Mouse (Mus musculus) intestine, embryonic 15.5 days (tissue): ENCODE data around the gene Nrip1. TPM values are rescaled to one million over a fixed set of nuclear protein-coding genes. Genes with fewer than 3 reads are reported as not detected.
A peak's percentile ranks its signal among the peaks of the same experiment; 100 is the strongest.

Experiments used
- ATAC-seq: fragments of 200-750 bp; cut with Nextera tagmentation; 2 replicates; pipeline ENCODE4 v1.8.0; 2017; ENCODE audit warnings: moderate TSS enrichment, moderate library complexity
- H3K27ac ChIP-seq: fragments of 300-500 bp; sonication (generic); 2 replicates; pipeline ENCODE4 v1.5.1; 2015; ENCODE audit warnings: mild to moderate bottlenecking, inconsistent platforms
- H3K27me3 ChIP-seq: fragments of 300-500 bp; sonication (generic); replicated peaks from 2 replicates; pipeline ENCODE4 v1.6.1; 2015; ENCODE audit warnings: inconsistent platforms
- H3K36me3 ChIP-seq: fragments of 300-500 bp; sonication (generic); 2 replicates; pipeline ENCODE4 v1.6.1; 2015; ENCODE audit warnings: inconsistent platforms
- H3K4me1 ChIP-seq: fragments of 300-500 bp; sonication (generic); replicated peaks from 2 replicates; pipeline ENCODE4 v1.6.1; 2015; ENCODE audit warnings: inconsistent platforms
- H3K4me2 ChIP-seq: fragments of 300-500 bp; sonication (generic); replicated peaks from 2 replicates; pipeline ENCODE4 v1.6.1; 2015; ENCODE audit warnings: mild to moderate bottlenecking, inconsistent platforms
- H3K4me3 ChIP-seq: fragments of 300-500 bp; sonication (generic); replicated peaks from 2 replicates; pipeline ENCODE4 v1.5.1; 2015; ENCODE audit warnings: inconsistent platforms
- H3K9ac ChIP-seq: fragments of 300-500 bp; sonication (generic); 2 replicates; pipeline ENCODE4 v1.6.1; 2015; ENCODE audit warnings: inconsistent platforms
- H3K9me3 ChIP-seq: fragments of 300-500 bp; sonication (generic); 2 replicates; pipeline ENCODE4 v1.6.1; 2016; ENCODE audit warnings: inconsistent platforms
- WGBS: fragments of 180-500 bp; shearing (Covaris S2); methylation state at CpG from one replicate; pipeline ENCODE4 v1.1.7; 2015; 5-methylcytosine and 5-hydroxymethylcytosine counted together
- polyA plus RNA-seq: library from polyadenylated mRNA; unstranded; fragments of >200 nt; fragmentation: Nextera tagmentation; extraction: Ambion mirVana; gene quantifications from 2 replicates; pipeline ENCODE4 v1.2.1, GENCODE M21; 2015

The Nrip1 gene
- polyA plus RNA-seq, 1 experiment from 2014 or later, result 36.6 TPM

GRCm38 (mm10) chr16:76319364-76320117 is 54.1 kb downstream of the Nrip1 start:
- Histone ChIP-seq H3K4me1 (peaks cover 14% of the 10 kb centered on the region; the same call in 1 of the 2 replicates), H3K27me3 (no peaks in the 10 kb centered on the region), H3K36me3 (no peaks in the 10 kb centered on the region), H3K9ac (no peak overlapping the region), H3K4me3 (no peak overlapping the region), H3K4me2 (no peak overlapping the region), H3K27ac (no peak overlapping the region), H3K9me3 (no peaks in the 10 kb centered on the region)
- WGBS, result 53% methylated on average over 11 of the region's 11 CpGs
- ATAC-seq, result no peak

- Histone ChIP-seq H3K27ac (no peak overlapping the region), H3K9ac (no peak overlapping the region), H3K36me3 (no peaks in the 10 kb centered on the region), H3K4me1 (peaks cover 14% of the 10 kb centered on the region; the same call in 1 of the 2 replicates), H3K9me3 (no peaks in the 10 kb centered on the region), H3K4me3 (no peak overlapping the region), H3K4me2 (no peak overlapping the region), H3K27me3 (no peaks in the 10 kb centered on the region)
- ATAC-seq, result no peak
- WGBS, result 82% methylated on average over 13 of the region's 13 CpGs
These were observed 55.2 kb downstream of the Nrip1 start for GRCm38 (mm10) chr16:76318331-76318922.

GRCm38 (mm10) chr16:76316940-76317822 is 56.4 kb downstream of the Nrip1 start:
- 80% methylated on average over 22 of the region's 22 CpGs for WGBS
- no peaks in the 10 kb centered on the region for H3K36me3 ChIP-seq
- H3K27me3 ChIP-seq, result no peaks in the 10 kb centered on the region
- H3K4me2 ChIP-seq, result no peak overlapping the region
- peaks cover 10% of the 10 kb centered on the region; the same call in 1 of the 2 replicates for H3K4me1 ChIP-seq
- H3K27ac ChIP-seq, result no peak overlapping the region
- no peaks in the 10 kb centered on the region for H3K9me3 ChIP-seq
- no peak; the same call in 1 of the 2 replicates for ATAC-seq
- H3K4me3 ChIP-seq, result no peak overlapping the region
- no peak overlapping the region for H3K9ac ChIP-seq

- Histone ChIP-seq H3K4me3 (no peak overlapping the region), H3K4me1 (peaks cover 6% of the 10 kb centered on the region; the same call in 1 of the 2 replicates), H3K36me3 (no peaks in the 10 kb centered on the region), H3K9me3 (no peaks in the 10 kb centered on the region), H3K4me2 (no peak overlapping the region), H3K27ac (no peak overlapping the region), H3K9ac (no peak overlapping the region), H3K27me3 (no peaks in the 10 kb centered on the region)
- 95% methylated on average over 3 of the region's 3 CpGs for WGBS
- no peak for ATAC-seq
These were observed 58.0 kb downstream of the Nrip1 start for GRCm38 (mm10) chr16:76315642-76316041.

- Histone ChIP-seq H3K4me2 (no peak overlapping the region), H3K9ac (no peak overlapping the region), H3K27ac (no peak overlapping the region), H3K9me3 (no peaks in the 10 kb centered on the region), H3K4me3 (no peak overlapping the region), H3K36me3 (peaks cover 2% of the 10 kb centered on the region; the same call in 1 of the 2 replicates), H3K27me3 (no peaks in the 10 kb centered on the region), H3K4me1 (no peaks in the 10 kb centered on the region)
- peak; percentile 64; the same call in 1 of the 2 replicates for ATAC-seq
- 78% methylated on average over 12 of the region's 12 CpGs for WGBS
These were observed 59.3 kb downstream of the Nrip1 start for GRCm38 (mm10) chr16:76314013-76314950.

GRCm38 (mm10) chr16:76312887-76313420 is 60.7 kb downstream of the Nrip1 start:
- Histone ChIP-seq H3K9ac (no peak overlapping the region), H3K4me2 (no peak overlapping the region), H3K4me3 (no peak overlapping the region), H3K27ac (no peak overlapping the region), H3K9me3 (no peaks in the 10 kb centered on the region), H3K27me3 (no peaks in the 10 kb centered on the region), H3K4me1 (no peaks in the 10 kb centered on the region), H3K36me3 (peaks cover 2% of the 10 kb centered on the region; the same call in 1 of the 2 replicates)
- no peak for ATAC-seq
- 45% methylated on average over 1 of the region's 1 CpGs for WGBS

GRCm38 (mm10) chr16:76310791-76311190 is 62.8 kb downstream of the Nrip1 start:
- peaks cover 2% of the 10 kb centered on the region; the same call in 1 of the 2 replicates for H3K36me3 ChIP-seq
- H3K9ac ChIP-seq, result no peak overlapping the region
- 82% methylated on average over 2 of the region's 2 CpGs for WGBS
- H3K27me3 ChIP-seq, result no peaks in the 10 kb centered on the region
- H3K4me3 ChIP-seq, result no peak overlapping the region
- H3K4me2 ChIP-seq, result no peak overlapping the region
- no peaks in the 10 kb centered on the region for H3K4me1 ChIP-seq
- ATAC-seq, result no peak
- no peak overlapping the region for H3K27ac ChIP-seq
- no peaks in the 10 kb centered on the region for H3K9me3 ChIP-seq

GRCm38 (mm10) chr16:76310286-76310685 is 63.3 kb downstream of the Nrip1 start:
- Histone ChIP-seq H3K27me3 (no peaks in the 10 kb centered on the region), H3K27ac (no peak overlapping the region), H3K4me3 (no peak overlapping the region), H3K4me1 (no peaks in the 10 kb centered on the region), H3K9me3 (no peaks in the 10 kb centered on the region), H3K9ac (no peak overlapping the region), H3K36me3 (peaks cover 2% of the 10 kb centered on the region; the same call in 1 of the 2 replicates), H3K4me2 (no peak overlapping the region)
- WGBS, result 76% methylated on average over 8 of the region's 8 CpGs
- ATAC-seq, result no peak

GRCm38 (mm10) chr16:76309280-76309679 is 64.3 kb downstream of the Nrip1 start:
- 77% methylated on average over 7 of the region's 7 CpGs for WGBS
- no peak overlapping the region for H3K4me2 ChIP-seq
- H3K27me3 ChIP-seq, result no peaks in the 10 kb centered on the region
- H3K27ac ChIP-seq, result no peak overlapping the region
- no peaks in the 10 kb centered on the region for H3K4me1 ChIP-seq
- no peaks in the 10 kb centered on the region for H3K9me3 ChIP-seq
- no peak overlapping the region for H3K4me3 ChIP-seq
- H3K9ac ChIP-seq, result no peak overlapping the region
- ATAC-seq, result no peak
- peaks cover 2% of the 10 kb centered on the region; the same call in 1 of the 2 replicates for H3K36me3 ChIP-seq

- Histone ChIP-seq H3K27ac (no peak overlapping the region), H3K4me1 (no peaks in the 10 kb centered on the region), H3K4me2 (no peak overlapping the region), H3K27me3 (no peaks in the 10 kb centered on the region), H3K9me3 (no peaks in the 10 kb centered on the region), H3K4me3 (no peak overlapping the region), H3K36me3 (peaks cover 2% of the 10 kb centered on the region; the same call in 1 of the 2 replicates), H3K9ac (no peak overlapping the region)
- ATAC-seq, result no peak
- 36% methylated on average over 3 of the region's 3 CpGs for WGBS
These were observed 66.6 kb downstream of the Nrip1 start for GRCm38 (mm10) chr16:76307039-76307438.

- peaks cover 2% of the 10 kb centered on the region; the same call in 1 of the 2 replicates for H3K36me3 ChIP-seq
- H3K27ac ChIP-seq, result no peak overlapping the region
- no peak overlapping the region for H3K4me2 ChIP-seq
- 86% methylated on average over 4 of the region's 4 CpGs for WGBS
- H3K27me3 ChIP-seq, result no peaks in the 10 kb centered on the region
- ATAC-seq, result no peak
- H3K4me1 ChIP-seq, result no peaks in the 10 kb centered on the region
- no peaks in the 10 kb centered on the region for H3K9me3 ChIP-seq
- H3K9ac ChIP-seq, result no peak overlapping the region
- no peak overlapping the region for H3K4me3 ChIP-seq
These were observed 67.2 kb downstream of the Nrip1 start for GRCm38 (mm10) chr16:76306446-76306845.
